Mouse (Mus musculus): ENCODE data around the gene Scd2. TPM values are rescaled to one million over a fixed set of nuclear protein-coding genes. Genes with fewer than 3 reads are reported as not detected.

The Scd2 gene
- polyA plus RNA-seq, 1 experiment: 7.7 TPM

DNA sequence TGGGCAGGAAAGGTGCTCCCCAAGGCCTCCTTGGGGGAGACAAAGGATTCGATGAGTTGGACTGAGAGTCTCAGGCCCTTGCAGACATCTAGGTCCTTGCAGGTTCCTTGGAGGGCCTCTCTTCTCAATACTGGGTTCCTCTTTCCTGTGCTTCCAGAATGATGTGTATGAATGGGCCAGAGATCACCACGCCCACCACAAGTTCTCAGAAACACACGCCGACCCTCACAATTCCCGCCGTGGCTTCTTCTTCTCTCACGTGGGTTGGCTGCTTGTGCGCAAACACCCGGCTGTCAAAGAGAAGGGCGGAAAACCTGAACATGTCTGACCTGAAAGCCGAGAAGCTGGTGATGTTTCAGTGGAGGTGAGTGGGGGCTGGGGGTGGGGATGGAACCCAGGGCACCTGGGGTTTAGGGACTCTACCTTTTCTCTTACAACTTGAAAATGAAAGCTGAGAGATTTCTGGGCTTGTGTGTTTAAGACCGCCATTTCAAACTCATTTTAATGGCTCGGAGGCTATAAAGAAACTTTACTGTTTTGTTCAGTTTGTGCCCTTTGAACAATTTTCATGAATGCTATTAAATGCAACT, 36.0 kb upstream of the Scd2 start:
- Histone ChIP-seq H3K27ac (ENCODE audit: insufficient read depth, low read depth, low read length) (no peak overlapping the region), H3K4me3 (ENCODE audit: insufficient read depth, low read length) (no peak overlapping the region), H3K4me1 (ENCODE audit: control insufficient read depth, insufficient read depth, low read length) (peaks cover 21% of the 10 kb centered on the region)
- TF ChIP-seq POLR2A (IDR thresholded peaks at IDR 0.05; ENCODE audit: borderline replicate concordance, low read depth, low read length): no peak
- TF ChIP-seq CTCF (IDR thresholded peaks at IDR 0.05; ENCODE audit: low read depth, low read length): no peak

DNA sequence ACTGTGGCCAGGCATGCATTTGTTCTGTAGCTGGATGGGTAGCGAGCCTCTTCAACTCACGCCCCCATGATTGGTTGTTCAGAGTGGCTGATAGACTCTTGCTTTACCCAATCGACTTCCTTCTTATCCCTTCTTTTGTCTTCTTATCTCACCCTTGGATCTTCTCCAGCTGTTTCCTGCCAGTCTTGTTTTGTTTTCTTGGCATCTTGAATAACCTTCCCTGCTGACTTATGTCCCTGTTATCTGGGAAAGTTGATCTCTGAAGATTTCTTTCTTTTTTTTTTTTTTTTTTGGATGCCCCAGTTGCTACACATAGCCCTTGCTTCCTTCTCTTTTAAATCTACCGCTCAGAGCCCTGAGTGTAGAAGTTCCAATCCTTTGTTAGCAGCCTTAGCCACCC, 34.0 kb upstream of the Scd2 start:
- TF ChIP-seq POLR2A (IDR thresholded peaks at IDR 0.05; ENCODE audit: borderline replicate concordance, low read depth, low read length): no peak
- no peak for TF ChIP-seq CTCF (IDR thresholded peaks at IDR 0.05; ENCODE audit: low read depth, low read length)
- Histone ChIP-seq H3K4me1 (ENCODE audit: control insufficient read depth, insufficient read depth, low read length) (peaks cover 22% of the 10 kb centered on the region), H3K4me3 (ENCODE audit: insufficient read depth, low read length) (no peak overlapping the region), H3K27ac (ENCODE audit: insufficient read depth, low read depth, low read length) (no peak overlapping the region)

DNA sequence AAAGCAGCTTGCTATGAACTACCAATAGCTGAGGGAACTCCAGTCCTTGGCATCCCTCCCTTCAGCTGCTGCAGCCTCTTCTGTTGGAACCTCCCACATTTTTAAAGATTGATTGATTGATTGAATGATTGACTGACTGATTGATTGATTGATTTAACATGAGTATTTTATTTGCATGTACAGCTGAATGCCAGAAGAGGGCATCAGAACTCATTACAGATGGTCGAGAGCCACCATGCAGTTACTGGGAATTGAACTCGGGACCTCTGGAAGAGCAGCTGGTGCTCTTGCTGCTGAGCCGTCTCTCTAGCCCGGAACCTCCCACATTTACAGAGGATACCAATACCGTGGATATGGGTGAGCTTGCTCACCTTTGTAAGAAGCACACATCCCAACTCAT, 33.0 kb upstream of the Scd2 start:
- TF ChIP-seq POLR2A (IDR thresholded peaks at IDR 0.05; ENCODE audit: borderline replicate concordance, low read depth, low read length): no peak
- TF ChIP-seq CTCF (IDR thresholded peaks at IDR 0.05; ENCODE audit: low read depth, low read length): no peak; the same call in 1 of the 2 replicates
- no peak overlapping the region for H3K27ac ChIP-seq (ENCODE audit: insufficient read depth, low read depth, low read length)
- H3K4me3 ChIP-seq (ENCODE audit: insufficient read depth, low read length): no peak overlapping the region
- H3K4me1 ChIP-seq (ENCODE audit: control insufficient read depth, insufficient read depth, low read length): peaks cover 28% of the 10 kb centered on the region

- Histone ChIP-seq H3K4me3 (ENCODE audit: insufficient read depth, low read length) (no peak overlapping the region), H3K27ac (ENCODE audit: insufficient read depth, low read depth, low read length) (no peak overlapping the region), H3K4me1 (ENCODE audit: control insufficient read depth, insufficient read depth, low read length) (peaks cover 40% of the 10 kb centered on the region)
- TF ChIP-seq POLR2A (IDR thresholded peaks at IDR 0.05; ENCODE audit: borderline replicate concordance, low read depth, low read length) (no peak), CTCF (IDR thresholded peaks at IDR 0.05; ENCODE audit: low read depth, low read length) (no peak)
These were observed 31.7 kb upstream of the Scd2 start for GRCm38 (mm10) chr19:44261774-44262173.

DNA sequence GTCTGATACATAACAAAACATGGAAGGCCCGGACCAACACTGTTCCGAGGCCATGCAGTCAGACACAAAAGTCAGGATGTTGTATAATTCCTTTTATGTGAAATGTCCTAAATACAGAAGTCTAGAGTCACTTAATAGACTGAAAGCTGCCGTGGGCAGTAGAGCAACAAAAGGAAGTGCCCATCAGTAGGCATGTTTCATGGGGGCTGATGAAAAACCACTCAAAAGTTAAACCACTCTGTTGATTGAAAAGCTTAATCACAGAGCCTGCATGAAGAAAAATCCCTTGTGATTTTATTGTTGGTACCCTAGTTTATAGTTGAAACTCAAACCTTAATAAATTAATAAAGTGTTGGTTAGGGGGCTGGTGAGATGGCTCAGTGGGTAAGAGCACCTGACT, 29.9 kb upstream of the Scd2 start:
- no peak overlapping the region for H3K4me3 ChIP-seq (ENCODE audit: insufficient read depth, low read length)
- peak overlapping the region; percentile 94 for H3K27ac ChIP-seq (ENCODE audit: insufficient read depth, low read depth, low read length)

GRCm38 (mm10) chr19:44264226-44264625, 29.2 kb upstream of the Scd2 start:
- Histone ChIP-seq H3K4me1 (ENCODE audit: control insufficient read depth, insufficient read depth, low read length) (peaks cover 42% of the 10 kb centered on the region), H3K4me3 (ENCODE audit: insufficient read depth, low read length) (peak overlapping the region; percentile 25; the same call in 1 of the 2 replicates), H3K27ac (ENCODE audit: insufficient read depth, low read depth, low read length) (peak overlapping the region; percentile 94)
- no peak for TF ChIP-seq POLR2A (IDR thresholded peaks at IDR 0.05; ENCODE audit: borderline replicate concordance, low read depth, low read length)
- no peak for TF ChIP-seq CTCF (IDR thresholded peaks at IDR 0.05; ENCODE audit: low read depth, low read length)

More for the DNA sequence above, 29.9 kb upstream of the Scd2 start:
- no peak for TF ChIP-seq CTCF (IDR thresholded peaks at IDR 0.05; ENCODE audit: low read depth, low read length)
- no peak for TF ChIP-seq POLR2A (IDR thresholded peaks at IDR 0.05; ENCODE audit: borderline replicate concordance, low read depth, low read length)
- H3K4me1 ChIP-seq (ENCODE audit: control insufficient read depth, insufficient read depth, low read length): peaks cover 40% of the 10 kb centered on the region

DNA sequence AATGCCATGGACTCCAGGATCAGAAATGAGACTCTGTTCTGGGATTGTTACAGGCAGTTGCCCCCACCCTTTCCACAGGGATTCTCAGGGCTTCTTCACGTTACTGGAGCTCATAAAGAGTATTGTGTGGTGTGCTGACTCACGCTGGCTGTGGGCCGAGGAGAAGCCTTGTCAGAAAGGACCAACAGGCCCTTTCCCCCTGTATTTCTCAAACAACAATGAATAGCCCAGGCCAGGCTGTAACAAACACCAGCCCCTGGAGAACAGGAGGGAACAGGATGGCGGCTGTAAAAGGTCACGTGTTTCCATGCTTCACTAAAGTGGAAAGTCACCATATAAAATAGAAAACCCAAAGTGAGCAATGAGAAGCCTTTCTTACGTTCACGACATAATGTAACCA, 28.2 kb upstream of the Scd2 start:
- no peak for TF ChIP-seq POLR2A (IDR thresholded peaks at IDR 0.05; ENCODE audit: borderline replicate concordance, low read depth, low read length)
- no peak for TF ChIP-seq CTCF (IDR thresholded peaks at IDR 0.05; ENCODE audit: low read depth, low read length)
- Histone ChIP-seq H3K4me1 (ENCODE audit: control insufficient read depth, insufficient read depth, low read length) (peaks cover 36% of the 10 kb centered on the region), H3K27ac (ENCODE audit: insufficient read depth, low read depth, low read length) (peak overlapping the region; percentile 50)

GRCm38 (mm10) chr19:44265911-44266337, 27.6 kb upstream of the Scd2 start:
- Histone ChIP-seq H3K4me3 (ENCODE audit: insufficient read depth, low read length) (no peak overlapping the region), H3K4me1 (ENCODE audit: control insufficient read depth, insufficient read depth, low read length) (peaks cover 36% of the 10 kb centered on the region), H3K27ac (ENCODE audit: insufficient read depth, low read depth, low read length) (peak overlapping the region; percentile 69)
- no peak for TF ChIP-seq CTCF (IDR thresholded peaks at IDR 0.05; ENCODE audit: low read depth, low read length)
- no peak for TF ChIP-seq POLR2A (IDR thresholded peaks at IDR 0.05; ENCODE audit: borderline replicate concordance, low read depth, low read length)

More for the DNA sequence above, 28.2 kb upstream of the Scd2 start:
- H3K4me3 ChIP-seq (ENCODE audit: insufficient read depth, low read length): no peak overlapping the region

GRCm38 (mm10) chr19:44266458-44266823, 27.0 kb upstream of the Scd2 start:
- TF ChIP-seq POLR2A (IDR thresholded peaks at IDR 0.05; ENCODE audit: borderline replicate concordance, low read depth, low read length) (no peak), CTCF (IDR thresholded peaks at IDR 0.05; ENCODE audit: low read depth, low read length) (no peak)
- Histone ChIP-seq H3K27ac (ENCODE audit: insufficient read depth, low read depth, low read length) (peak overlapping the region; percentile 69), H3K4me3 (ENCODE audit: insufficient read depth, low read length) (peak overlapping the region; percentile 66), H3K4me1 (ENCODE audit: control insufficient read depth, insufficient read depth, low read length) (peaks cover 36% of the 10 kb centered on the region)

- peak overlapping the region; percentile 66 for H3K4me3 ChIP-seq (ENCODE audit: insufficient read depth, low read length)
- TF ChIP-seq CTCF (IDR thresholded peaks at IDR 0.05; ENCODE audit: low read depth, low read length) (no peak), POLR2A (IDR thresholded peaks at IDR 0.05; ENCODE audit: borderline replicate concordance, low read depth, low read length) (no peak)
- H3K27ac ChIP-seq (ENCODE audit: insufficient read depth, low read depth, low read length): peak overlapping the region; percentile 92
- peaks cover 36% of the 10 kb centered on the region for H3K4me1 ChIP-seq (ENCODE audit: control insufficient read depth, insufficient read depth, low read length)
These were observed 26.5 kb upstream of the Scd2 start for GRCm38 (mm10) chr19:44266824-44267498.
